Mouse (Mus musculus) stomach, embryonic 16.5 days (tissue): Measurements from ENCODE around the gene Olfr1160. TPM values are rescaled to one million over a fixed set of nuclear protein-coding genes. Genes with fewer than 3 reads are reported as not detected.
"Not testable (repeated sequence)": the region's sequence is repeated elsewhere in the genome, so short reads cannot be mapped to it uniquely, and the experiment has no call there.

Source experiments
- ATAC-seq: fragments of 200-750 bp; cut with Nextera tagmentation; 2 replicates; pipeline ENCODE4 v1.8.0; 2017; ENCODE audit warnings: moderate number of reproducible peaks, moderate TSS enrichment; ENCODE audit not compliant: insufficient read depth, low FRiP score
- H3K27ac ChIP-seq: fragments of 300-500 bp; sonication (generic); 2 replicates; pipeline ENCODE4 v1.5.1; 2014; ENCODE audit warnings: low read length
- H3K27me3 ChIP-seq: fragments of 300-500 bp; sonication (generic); 2 replicates; pipeline ENCODE4 v1.6.1; 2014; ENCODE audit warnings: low read length, control low read depth, mixed read lengths; ENCODE audit not compliant: control insufficient read depth, insufficient read depth
- H3K36me3 ChIP-seq: fragments of 300-500 bp; sonication (generic); 2 replicates; pipeline ENCODE4 v1.6.1; 2014; ENCODE audit warnings: low read length; ENCODE audit not compliant: control insufficient read depth, insufficient read depth
- H3K4me1 ChIP-seq: fragments of 300-500 bp; sonication (generic); 2 replicates; pipeline ENCODE4 v1.6.1; 2014; ENCODE audit warnings: low read length, control low read depth, mixed read lengths; ENCODE audit not compliant: control insufficient read depth, insufficient read depth
- H3K4me2 ChIP-seq: fragments of 300-500 bp; sonication (generic); 2 replicates; pipeline ENCODE4 v1.6.1; 2014; ENCODE audit warnings: low read depth, low read length, mixed read lengths
- H3K4me3 ChIP-seq: fragments of 300-500 bp; sonication (generic); replicated peaks from 2 replicates; pipeline ENCODE4 v1.5.1; 2014; ENCODE audit warnings: mild to moderate bottlenecking, low read length
- H3K9ac ChIP-seq: fragments of 300-500 bp; sonication (generic); 2 replicates; pipeline ENCODE4 v1.6.1; 2014; ENCODE audit warnings: low read length
- H3K9me3 ChIP-seq: fragments of 300-500 bp; sonication (generic); replicated peaks from 2 replicates; pipeline ENCODE4 v1.6.1; 2016; ENCODE audit warnings: low read length, control low read depth; ENCODE audit not compliant: control insufficient read depth
- WGBS: fragments of 180-500 bp; shearing (Covaris S2); extraction: QIAGEN DNeasy Blood & Tissue Kit; methylation state at CpG from one replicate; pipeline ENCODE4 v1.1.7; 2014; 5-methylcytosine and 5-hydroxymethylcytosine counted together
- polyA plus RNA-seq: library from polyadenylated mRNA; unstranded; fragments of >200 nt; fragmentation: Nextera tagmentation; extraction: Ambion mirVana; gene quantifications from 2 replicates; pipeline ENCODE4 v1.2.1, GENCODE M21; 2015

Gene Olfr1160
- not detected in 2 replicates for polyA plus RNA-seq

DNA sequence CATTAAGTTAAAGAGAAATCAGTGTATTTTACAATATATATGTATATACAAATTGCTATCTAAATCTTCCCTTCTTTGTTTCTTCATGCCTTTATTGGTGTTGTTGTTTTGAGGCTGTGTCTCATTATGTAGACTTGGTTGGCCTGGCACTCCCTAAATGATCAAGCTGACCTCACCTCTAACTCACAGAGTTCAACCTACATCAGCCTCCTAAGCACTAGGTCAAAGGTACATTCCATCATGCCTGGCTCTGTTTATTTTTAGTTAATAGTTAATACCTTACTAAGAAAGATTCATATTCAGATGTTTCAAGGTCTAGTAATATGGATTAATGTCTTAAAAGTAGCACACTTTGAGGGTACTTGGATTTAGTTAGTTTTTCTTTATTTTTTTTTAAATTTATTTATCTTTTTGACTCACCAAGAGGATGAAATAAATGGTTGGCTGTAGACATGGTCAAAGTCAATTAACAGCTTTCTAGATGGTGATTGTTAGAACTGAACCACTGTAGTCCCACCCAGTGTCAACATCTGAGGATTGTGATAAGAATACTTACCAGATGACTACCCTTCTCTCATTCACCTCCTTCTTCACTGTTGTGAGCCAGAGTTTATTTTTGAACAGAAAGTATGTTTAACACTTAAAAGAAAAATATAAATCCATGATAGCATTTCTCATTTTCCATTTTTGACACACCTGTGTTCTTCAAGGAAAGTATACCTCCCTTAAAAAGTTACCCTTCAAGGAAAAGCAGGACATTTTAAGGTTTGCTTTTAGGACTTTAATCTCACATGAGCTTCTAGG, at the start of gene Olfr1160:
TSS of gene Olfr1160 (minus strand) at position 754 of the 804 bp plus-strand sequence.
- Histone ChIP-seq H3K4me1 (no peaks in the 10 kb centered on the region), H3K9ac (no peak within 1 kb of the TSS), H3K27me3 (no peaks in the 10 kb centered on the region), H3K4me2 (no peak within 1 kb of the TSS), H3K4me3 (no peak within 1 kb of the TSS), H3K9me3 (no peaks in the 10 kb centered on the region), H3K36me3 (no peaks in the 10 kb centered on the region), H3K27ac (no peak within 1 kb of the TSS)
- peak; percentile 92 for ATAC-seq

DNA sequence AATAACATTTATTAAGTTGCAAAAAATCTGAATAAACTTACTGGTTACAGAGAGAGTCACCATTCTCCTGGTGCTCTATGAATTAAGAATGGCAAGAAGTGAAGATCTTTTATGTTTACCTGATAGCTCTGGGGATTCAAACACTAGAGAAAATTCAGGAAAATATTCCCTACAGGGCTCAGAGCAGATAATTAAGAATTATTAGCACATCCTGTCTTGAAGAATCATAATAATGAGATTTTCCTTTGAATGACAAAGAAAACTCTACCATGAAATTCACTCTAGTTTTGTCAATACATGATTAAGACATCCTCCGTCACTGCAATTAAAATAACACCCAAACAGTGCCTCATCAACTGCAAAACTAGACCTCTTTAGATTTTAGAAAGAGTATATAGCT, 43.0 kb upstream of the Olfr1160 start, which contains the start of gene Olfr1162:
TSS of gene Olfr1162 (minus strand) at position 101 of the 400 bp plus-strand sequence.
- no peaks in the 10 kb centered on the region for H3K27me3 ChIP-seq
- H3K36me3 ChIP-seq: no peaks in the 10 kb centered on the region

DNA sequence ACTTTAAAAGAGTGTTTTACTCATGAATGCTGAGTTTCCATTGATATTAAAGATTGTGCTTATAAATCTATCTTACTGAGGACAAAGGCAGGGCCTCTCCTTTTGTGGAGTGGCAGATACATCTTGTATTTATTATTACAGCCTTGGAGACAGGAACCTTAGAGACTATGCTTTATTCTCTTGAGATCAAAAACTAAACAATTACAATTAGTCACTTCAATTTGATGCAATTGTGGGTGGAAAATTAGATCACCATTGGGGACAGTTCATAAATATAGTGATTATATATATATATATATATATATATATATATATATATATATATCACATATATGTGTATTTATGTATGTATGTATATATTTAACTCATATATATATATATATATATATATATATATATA, 29.5 kb upstream of the Olfr1160 start, which contains the start of gene Olfr73:
TSS of gene Olfr73 (minus strand) at position 101 of the 400 bp plus-strand sequence.
- Histone ChIP-seq H3K9ac (no peak within 1 kb of the TSS), H3K4me2 (no peak within 1 kb of the TSS), H3K4me3 (no peak within 1 kb of the TSS), H3K27ac (no peak within 1 kb of the TSS), H3K27me3 (no peaks in the 10 kb centered on the region), H3K9me3 (no peaks in the 10 kb centered on the region), H3K4me1 (no peaks in the 10 kb centered on the region), H3K36me3 (no peaks in the 10 kb centered on the region)
- ATAC-seq: no peak

More for the DNA sequence above, 43.0 kb upstream of the Olfr1160 start, which contains the start of gene Olfr1162:
- no peak within 1 kb of the TSS for H3K27ac ChIP-seq
- 80% methylated on average over 1 of the region's 1 CpGs for WGBS
- no peak for ATAC-seq
- H3K4me2 ChIP-seq: no peak within 1 kb of the TSS
- no peaks in the 10 kb centered on the region for H3K9me3 ChIP-seq
- H3K4me3 ChIP-seq: no peak within 1 kb of the TSS
- no peak within 1 kb of the TSS for H3K9ac ChIP-seq
- no peaks in the 10 kb centered on the region for H3K4me1 ChIP-seq

DNA sequence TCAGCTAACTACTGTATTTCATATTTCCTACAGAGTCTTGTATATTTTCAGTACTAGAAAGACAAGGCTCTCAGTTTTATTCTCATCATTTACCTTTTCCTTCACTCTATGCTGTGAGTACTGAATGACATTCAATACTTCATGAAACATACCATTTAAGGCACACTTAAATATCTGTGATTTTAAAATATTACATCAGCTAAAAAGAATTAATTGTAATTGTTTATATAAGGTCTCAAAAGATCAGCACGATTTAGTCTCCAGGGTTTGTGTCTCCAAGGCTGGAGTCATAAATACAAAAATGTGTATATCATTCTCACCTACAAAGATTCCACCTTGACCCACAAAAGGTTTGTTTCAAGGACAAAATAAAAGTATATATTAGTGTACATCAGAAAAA, 14.4 kb upstream of the Olfr1160 start, which contains the start of gene Olfr1161:
TSS of gene Olfr1161 (plus strand) at position 301 of the 400 bp plus-strand sequence.
- H3K9me3 ChIP-seq, H3K4me1 ChIP-seq, H3K27ac ChIP-seq, H3K4me2 ChIP-seq, ATAC-seq, H3K27me3 ChIP-seq, H3K36me3 ChIP-seq, H3K4me3 ChIP-seq, H3K9ac ChIP-seq: not testable (repeated sequence)
- 56% methylated on average over 1 of the region's 1 CpGs for WGBS

DNA sequence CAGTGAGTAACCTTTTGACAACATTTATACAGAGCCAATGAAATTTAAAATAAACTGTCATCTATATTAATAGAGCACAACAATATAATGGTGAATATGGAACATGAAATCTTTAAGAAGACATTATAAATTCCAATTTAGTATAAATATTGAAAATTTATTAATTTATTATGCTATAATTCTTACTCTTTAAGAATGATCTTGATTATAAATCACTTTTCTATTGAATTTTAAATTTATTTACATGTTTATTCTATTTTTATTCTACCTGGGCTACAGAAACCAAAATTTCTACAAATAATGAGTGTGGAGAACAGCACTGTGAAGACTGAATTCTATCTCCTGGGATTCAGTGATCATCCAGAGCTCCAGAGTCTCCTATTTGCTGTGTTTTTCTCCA, 18.3 kb downstream of the Olfr1160 start, which contains the start of gene Olfr1158:
TSS of gene Olfr1158 (plus strand) at position 301 of the 400 bp plus-strand sequence.
- Histone ChIP-seq H3K4me1 (no peaks in the 10 kb centered on the region), H3K4me2 (no peak within 1 kb of the TSS), H3K4me3 (no peak within 1 kb of the TSS), H3K9me3 (no peaks in the 10 kb centered on the region), H3K27ac (no peak within 1 kb of the TSS), H3K27me3 (no peaks in the 10 kb centered on the region), H3K9ac (no peak within 1 kb of the TSS), H3K36me3 (no peaks in the 10 kb centered on the region)
- no peak for ATAC-seq

DNA sequence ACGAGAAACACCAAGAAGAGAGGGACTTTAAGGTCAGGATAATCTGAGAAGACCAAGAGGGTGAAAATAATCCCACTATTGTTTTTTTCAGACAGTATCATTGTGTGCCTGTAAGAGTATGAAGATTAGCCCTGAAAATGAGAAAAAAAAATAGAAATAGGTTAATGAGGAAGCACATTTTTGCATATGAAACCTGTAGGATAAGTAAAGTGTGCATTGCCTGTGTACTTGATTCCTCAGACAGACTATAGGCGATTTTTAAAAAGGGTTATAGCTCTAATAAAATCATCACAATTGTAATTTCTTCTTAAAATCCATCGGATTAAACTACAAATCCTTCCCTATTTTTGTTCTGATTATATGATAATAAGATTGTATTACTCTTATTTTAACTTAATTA, 33.5 kb downstream of the Olfr1160 start, which contains the start of gene Olfr74:
TSS of gene Olfr74 (minus strand) at position 101 of the 400 bp plus-strand sequence.
- Histone ChIP-seq H3K9me3 (no peaks in the 10 kb centered on the region), H3K27ac (no peak within 1 kb of the TSS), H3K4me2 (no peak within 1 kb of the TSS), H3K4me1 (no peaks in the 10 kb centered on the region), H3K27me3 (no peaks in the 10 kb centered on the region), H3K9ac (no peak within 1 kb of the TSS), H3K4me3 (no peak within 1 kb of the TSS), H3K36me3 (no peaks in the 10 kb centered on the region)
- 65% methylated on average over 3 of the region's 3 CpGs for WGBS
- no peak for ATAC-seq

DNA sequence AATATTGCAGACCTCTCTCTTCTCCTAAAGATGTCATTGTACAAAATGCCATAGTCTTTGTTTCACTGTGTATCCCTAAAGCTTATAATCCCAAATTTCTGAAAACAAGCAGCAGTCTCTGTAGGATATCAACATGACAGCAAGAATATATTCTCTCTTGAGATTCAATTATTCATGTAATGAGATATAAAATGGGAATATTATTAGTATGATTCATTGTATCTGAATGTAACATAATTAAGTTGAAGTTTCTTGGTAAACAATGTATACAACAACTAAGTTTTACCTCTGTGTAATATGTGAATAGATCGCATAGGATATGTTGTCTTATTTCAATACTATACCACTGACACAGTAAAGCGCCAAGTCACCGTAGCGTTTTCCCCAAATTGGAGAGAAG, 39.9 kb downstream of the Olfr1160 start, which contains the start of gene Olfr1157:
TSS of gene Olfr1157 (minus strand) at position 101 of the 400 bp plus-strand sequence.
- H3K27ac ChIP-seq: no peak within 1 kb of the TSS
- H3K36me3 ChIP-seq: no peaks in the 10 kb centered on the region
- ATAC-seq: no peak
- H3K4me3 ChIP-seq: no peak within 1 kb of the TSS
- no peak within 1 kb of the TSS for H3K4me2 ChIP-seq
- 94% methylated on average over 4 of the region's 4 CpGs for WGBS
- H3K4me1 ChIP-seq: no peaks in the 10 kb centered on the region
- no peaks in the 10 kb centered on the region for H3K27me3 ChIP-seq
- H3K9ac ChIP-seq: no peak within 1 kb of the TSS
- no peaks in the 10 kb centered on the region for H3K9me3 ChIP-seq

DNA sequence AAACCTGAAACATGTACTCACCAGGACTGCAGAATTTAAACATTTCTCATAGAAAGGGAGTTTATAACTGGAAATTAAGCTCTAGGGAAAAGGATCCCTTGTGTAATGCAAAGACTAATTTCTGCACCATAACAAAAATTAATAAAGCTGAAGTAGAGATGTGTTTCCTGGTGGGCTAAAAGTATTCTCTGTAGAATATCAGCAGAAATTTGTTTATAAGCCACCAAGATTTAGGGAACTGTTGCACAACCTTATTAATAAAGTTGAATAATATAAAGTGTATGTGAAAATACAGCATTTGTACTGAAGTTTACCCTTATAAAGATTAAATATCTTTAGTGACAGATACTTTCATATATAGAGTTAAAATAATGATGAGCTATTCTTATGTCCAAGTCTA, 55.1 kb downstream of the Olfr1160 start, which contains the start of gene Olfr1156:
TSS of gene Olfr1156 (minus strand) at position 101 of the 400 bp plus-strand sequence.
- H3K4me3 ChIP-seq: no peak within 1 kb of the TSS
- no peaks in the 10 kb centered on the region for H3K4me1 ChIP-seq
- no peaks in the 10 kb centered on the region for H3K9me3 ChIP-seq
- H3K27me3 ChIP-seq: no peaks in the 10 kb centered on the region
- H3K27ac ChIP-seq: no peak within 1 kb of the TSS
- H3K9ac ChIP-seq: no peak within 1 kb of the TSS
- ATAC-seq: no peak
- no peaks in the 10 kb centered on the region for H3K36me3 ChIP-seq
- H3K4me2 ChIP-seq: no peak within 1 kb of the TSS
